Mouse (Mus musculus): ENCODE measurements around the gene Ttc28. TPM values are rescaled to one million over a fixed set of nuclear protein-coding genes. Genes with fewer than 3 reads are reported as not detected.

Ttc28 gene
- polyA plus RNA-seq, 1 experiment from 2014 or later: 4.2 TPM

DNA sequence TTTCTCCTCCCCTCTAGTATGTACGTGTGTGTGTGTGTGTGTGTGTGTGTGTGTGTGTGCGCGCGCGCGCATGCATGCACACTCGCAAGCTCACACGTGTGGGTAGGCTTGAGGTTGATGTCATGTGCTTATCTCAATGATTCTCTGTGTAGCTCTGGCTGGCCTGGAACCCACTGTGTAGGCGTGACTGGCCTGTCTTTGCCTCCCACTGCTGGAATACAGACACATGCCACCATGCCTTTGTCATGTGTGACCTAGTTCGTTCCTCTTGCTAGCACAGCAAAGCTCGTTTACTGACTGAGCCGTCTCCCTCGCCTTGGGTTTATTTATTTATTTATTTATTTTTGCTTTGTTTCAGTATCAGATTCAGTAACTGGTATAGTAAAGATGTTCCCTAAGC lies 145.0 kb downstream of the Ttc28 start:
- H3K27ac ChIP-seq (ENCODE audit: low read length): no peak overlapping the region
- H3K9ac ChIP-seq (ENCODE audit: low read depth, low read length): no peak overlapping the region
- no peaks in the 10 kb centered on the region for H3K27me3 ChIP-seq (replicated peaks; ENCODE audit: control insufficient read depth, insufficient read depth, low read length)
- no peaks in the 10 kb centered on the region for H3K9me3 ChIP-seq (ENCODE audit: control insufficient read depth, low read length)
- peaks cover 11% of the 10 kb centered on the region for H3K4me1 ChIP-seq (ENCODE audit: control insufficient read depth, insufficient read depth, low read length)
- H3K36me3 ChIP-seq (ENCODE audit: control insufficient read depth, insufficient read depth, low read length): no peaks in the 10 kb centered on the region
- H3K4me3 ChIP-seq (ENCODE audit: low read length): no peak overlapping the region
- WGBS: 87% methylated on average over 13 of the region's 13 CpGs
- ATAC-seq: no peak
- H3K4me2 ChIP-seq (ENCODE audit: low read depth, low read length): no peak overlapping the region

DNA sequence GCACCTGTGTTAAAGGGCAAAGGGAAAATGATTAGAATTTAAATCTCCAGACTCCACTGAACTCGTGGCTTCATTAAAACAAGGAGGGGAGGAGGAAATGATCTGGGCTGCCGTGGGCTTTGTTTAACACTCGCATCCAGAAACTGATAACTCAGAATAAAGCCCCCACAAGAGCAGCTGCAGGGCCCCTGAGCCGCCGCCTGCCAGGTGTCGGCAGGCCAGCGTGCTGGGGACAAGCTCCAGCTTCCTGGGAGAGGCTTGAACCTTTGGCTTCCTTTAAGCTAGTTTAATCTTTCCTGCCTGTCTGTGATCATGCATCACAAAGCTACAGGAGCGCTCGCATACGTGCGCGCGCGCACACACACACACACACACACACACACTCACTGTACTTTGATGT lies 145.9 kb downstream of the Ttc28 start:
- WGBS: 42% methylated on average over 14 of the region's 14 CpGs
- peak overlapping the region; percentile 27; the same call in 1 of the 2 replicates for H3K9ac ChIP-seq (ENCODE audit: low read depth, low read length)
- H3K4me1 ChIP-seq (ENCODE audit: control insufficient read depth, insufficient read depth, low read length): peaks cover 11% of the 10 kb centered on the region
- H3K27ac ChIP-seq (ENCODE audit: low read length): no peak overlapping the region
- H3K36me3 ChIP-seq (ENCODE audit: control insufficient read depth, insufficient read depth, low read length): no peaks in the 10 kb centered on the region
- peak; percentile 29; the same call in 1 of the 2 replicates for ATAC-seq
- H3K4me2 ChIP-seq (ENCODE audit: low read depth, low read length): no peak overlapping the region
- H3K27me3 ChIP-seq (replicated peaks; ENCODE audit: control insufficient read depth, insufficient read depth, low read length): no peaks in the 10 kb centered on the region
- no peaks in the 10 kb centered on the region for H3K9me3 ChIP-seq (ENCODE audit: control insufficient read depth, low read length)
- H3K4me3 ChIP-seq (ENCODE audit: low read length): no peak overlapping the region

GRCm38 (mm10) chr5:111026209-111026608 lies 146.6 kb downstream of the Ttc28 start:
- H3K27ac ChIP-seq (ENCODE audit: low read length): no peak overlapping the region
- peaks cover 11% of the 10 kb centered on the region for H3K4me1 ChIP-seq (ENCODE audit: control insufficient read depth, insufficient read depth, low read length)
- H3K9ac ChIP-seq (ENCODE audit: low read depth, low read length): no peak overlapping the region
- ATAC-seq: no peak
- 41% methylated on average over 8 of the region's 8 CpGs for WGBS
- H3K36me3 ChIP-seq (ENCODE audit: control insufficient read depth, insufficient read depth, low read length): no peaks in the 10 kb centered on the region
- H3K4me2 ChIP-seq (ENCODE audit: low read depth, low read length): no peak overlapping the region
- H3K27me3 ChIP-seq (replicated peaks; ENCODE audit: control insufficient read depth, insufficient read depth, low read length): no peaks in the 10 kb centered on the region
- H3K9me3 ChIP-seq (ENCODE audit: control insufficient read depth, low read length): no peaks in the 10 kb centered on the region
- no peak overlapping the region for H3K4me3 ChIP-seq (ENCODE audit: low read length)

DNA sequence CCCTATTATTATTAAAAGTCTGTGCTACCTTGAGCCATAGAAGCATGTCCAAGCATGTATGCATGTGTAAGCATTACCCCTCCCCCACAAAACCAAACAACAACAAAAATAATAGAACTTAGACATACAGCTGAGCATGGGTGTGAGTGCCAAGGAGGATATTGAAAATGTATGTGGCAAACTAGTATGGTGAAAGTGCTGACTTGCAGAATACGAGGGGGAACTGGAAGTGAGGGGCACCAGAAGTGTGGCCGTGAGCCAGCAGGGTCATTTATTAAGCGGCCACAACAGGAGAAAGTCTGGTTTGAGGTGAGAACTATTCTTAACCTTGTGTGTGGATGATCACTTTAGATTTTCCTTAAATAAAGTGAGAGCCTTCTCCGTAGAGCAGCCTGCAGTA lies 148.7 kb downstream of the Ttc28 start:
- Histone ChIP-seq H3K27ac (ENCODE audit: low read length) (no peak overlapping the region), H3K27me3 (replicated peaks; ENCODE audit: control insufficient read depth, insufficient read depth, low read length) (no peaks in the 10 kb centered on the region), H3K9ac (ENCODE audit: low read depth, low read length) (no peak overlapping the region), H3K36me3 (ENCODE audit: control insufficient read depth, insufficient read depth, low read length) (no peaks in the 10 kb centered on the region), H3K4me2 (ENCODE audit: low read depth, low read length) (no peak overlapping the region), H3K4me3 (ENCODE audit: low read length) (no peak overlapping the region), H3K4me1 (ENCODE audit: control insufficient read depth, insufficient read depth, low read length) (peaks cover 11% of the 10 kb centered on the region), H3K9me3 (ENCODE audit: control insufficient read depth, low read length) (no peaks in the 10 kb centered on the region)
- WGBS: 47% methylated on average over 4 of the region's 4 CpGs
- no peak for ATAC-seq

GRCm38 (mm10) chr5:111028952-111029351 lies 149.3 kb downstream of the Ttc28 start:
- no peak for ATAC-seq
- H3K9ac ChIP-seq (ENCODE audit: low read depth, low read length): no peak overlapping the region
- no peaks in the 10 kb centered on the region for H3K36me3 ChIP-seq (ENCODE audit: control insufficient read depth, insufficient read depth, low read length)
- H3K4me1 ChIP-seq (ENCODE audit: control insufficient read depth, insufficient read depth, low read length): peaks cover 11% of the 10 kb centered on the region
- H3K4me2 ChIP-seq (ENCODE audit: low read depth, low read length): no peak overlapping the region
- H3K27ac ChIP-seq (ENCODE audit: low read length): no peak overlapping the region
- H3K27me3 ChIP-seq (replicated peaks; ENCODE audit: control insufficient read depth, insufficient read depth, low read length): no peaks in the 10 kb centered on the region
- H3K9me3 ChIP-seq (ENCODE audit: control insufficient read depth, low read length): no peaks in the 10 kb centered on the region
- H3K4me3 ChIP-seq (ENCODE audit: low read length): no peak overlapping the region
- 68% methylated on average over 9 of the region's 9 CpGs for WGBS

- Histone ChIP-seq H3K4me2 (ENCODE audit: low read depth, low read length) (no peak overlapping the region), H3K9ac (ENCODE audit: low read depth, low read length) (no peak overlapping the region), H3K9me3 (ENCODE audit: control insufficient read depth, low read length) (no peaks in the 10 kb centered on the region), H3K4me1 (ENCODE audit: control insufficient read depth, insufficient read depth, low read length) (peaks cover 6% of the 10 kb centered on the region; the same call in 1 of the 2 replicates), H3K27me3 (replicated peaks; ENCODE audit: control insufficient read depth, insufficient read depth, low read length) (no peaks in the 10 kb centered on the region), H3K36me3 (ENCODE audit: control insufficient read depth, insufficient read depth, low read length) (no peaks in the 10 kb centered on the region), H3K27ac (ENCODE audit: low read length) (no peak overlapping the region), H3K4me3 (ENCODE audit: low read length) (no peak overlapping the region)
- no peak for ATAC-seq
- 64% methylated on average over 10 of the region's 10 CpGs for WGBS
Measured at GRCm38 (mm10) chr5:111032687-111033295, 153.2 kb downstream of the Ttc28 start.

DNA sequence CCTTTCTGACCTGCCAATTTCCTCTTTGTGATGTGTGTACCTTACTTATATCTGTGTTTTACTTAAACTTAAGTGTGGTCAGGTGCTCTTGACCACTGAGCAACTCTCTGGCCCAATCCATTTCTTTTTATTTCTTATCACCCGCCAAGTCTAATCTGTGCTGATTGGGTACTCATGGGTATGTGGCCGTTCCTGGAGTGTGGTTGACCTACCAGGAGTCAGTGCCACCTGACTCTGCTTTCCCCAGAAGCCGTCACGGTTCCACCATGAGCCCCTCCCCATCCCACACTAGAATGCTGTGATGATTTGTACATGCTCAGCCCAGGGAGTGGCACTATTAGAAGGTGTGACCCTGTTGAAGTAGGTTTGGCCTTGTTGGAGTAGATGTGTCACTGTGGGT lies 153.9 kb downstream of the Ttc28 start:
- no peak overlapping the region for H3K4me2 ChIP-seq (ENCODE audit: low read depth, low read length)
- H3K4me1 ChIP-seq (ENCODE audit: control insufficient read depth, insufficient read depth, low read length): peaks cover 4% of the 10 kb centered on the region; the same call in 1 of the 2 replicates
- 85% methylated on average over 4 of the region's 4 CpGs for WGBS
- ATAC-seq: no peak
- no peak overlapping the region for H3K27ac ChIP-seq (ENCODE audit: low read length)
- no peak overlapping the region for H3K9ac ChIP-seq (ENCODE audit: low read depth, low read length)
- H3K4me3 ChIP-seq (ENCODE audit: low read length): no peak overlapping the region
- no peaks in the 10 kb centered on the region for H3K9me3 ChIP-seq (ENCODE audit: control insufficient read depth, low read length)
- H3K27me3 ChIP-seq (replicated peaks; ENCODE audit: control insufficient read depth, insufficient read depth, low read length): no peaks in the 10 kb centered on the region
- no peaks in the 10 kb centered on the region for H3K36me3 ChIP-seq (ENCODE audit: control insufficient read depth, insufficient read depth, low read length)

- H3K4me2 ChIP-seq (ENCODE audit: low read depth, low read length): no peak overlapping the region
- H3K36me3 ChIP-seq (ENCODE audit: control insufficient read depth, insufficient read depth, low read length): no peaks in the 10 kb centered on the region
Measured at GRCm38 (mm10) chr5:111037123-111037748, 157.6 kb downstream of the Ttc28 start.

DNA sequence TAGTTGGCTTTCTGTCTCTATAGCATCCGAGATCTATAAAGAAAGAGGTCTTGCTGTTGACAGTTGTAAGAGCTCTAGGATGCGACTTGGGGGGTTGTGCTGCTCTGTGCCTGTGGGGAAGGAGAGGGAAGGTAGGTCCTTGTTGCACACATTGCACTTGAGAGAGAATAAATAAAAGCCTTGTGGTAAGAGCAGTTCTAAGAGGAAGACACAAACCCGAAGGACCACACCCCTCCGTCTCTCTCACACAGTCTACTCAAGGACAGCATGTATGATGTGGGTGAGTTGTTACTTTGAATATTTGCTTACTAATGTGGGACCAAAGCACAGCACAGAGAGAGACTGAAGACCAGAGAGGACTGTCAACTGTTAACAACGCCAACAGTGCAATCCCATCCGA lies 160.2 kb downstream of the Ttc28 start:
- H3K27ac ChIP-seq (ENCODE audit: low read length): no peak overlapping the region
- no peaks in the 10 kb centered on the region for H3K27me3 ChIP-seq (replicated peaks; ENCODE audit: control insufficient read depth, insufficient read depth, low read length)
- ATAC-seq: no peak
- no peak overlapping the region for H3K4me2 ChIP-seq (ENCODE audit: low read depth, low read length)
- H3K36me3 ChIP-seq (ENCODE audit: control insufficient read depth, insufficient read depth, low read length): no peaks in the 10 kb centered on the region
- 68% methylated on average over 6 of the region's 6 CpGs for WGBS
- H3K9me3 ChIP-seq (ENCODE audit: control insufficient read depth, low read length): no peaks in the 10 kb centered on the region
- H3K4me3 ChIP-seq (ENCODE audit: low read length): no peak overlapping the region
- H3K9ac ChIP-seq (ENCODE audit: low read depth, low read length): no peak overlapping the region
- peaks cover 4% of the 10 kb centered on the region; the same call in 1 of the 2 replicates for H3K4me1 ChIP-seq (ENCODE audit: control insufficient read depth, insufficient read depth, low read length)

More at GRCm38 (mm10) chr5:111037123-111037748, 157.6 kb downstream of the Ttc28 start:
- H3K27ac ChIP-seq (ENCODE audit: low read length): no peak overlapping the region
- no peak overlapping the region for H3K4me3 ChIP-seq (ENCODE audit: low read length)
- H3K9me3 ChIP-seq (ENCODE audit: control insufficient read depth, low read length): no peaks in the 10 kb centered on the region
- 60% methylated on average over 7 of the region's 7 CpGs for WGBS
- H3K27me3 ChIP-seq (replicated peaks; ENCODE audit: control insufficient read depth, insufficient read depth, low read length): no peaks in the 10 kb centered on the region
- ATAC-seq: no peak
- H3K9ac ChIP-seq (ENCODE audit: low read depth, low read length): no peak overlapping the region
- H3K4me1 ChIP-seq (ENCODE audit: control insufficient read depth, insufficient read depth, low read length): peaks cover 4% of the 10 kb centered on the region; the same call in 1 of the 2 replicates
